Mouse (Mus musculus) heart, embryonic 14.5 days (tissue): ENCODE measurements around the gene Ugt1a10. TPM values are rescaled to one million over a fixed set of nuclear protein-coding genes. Genes with fewer than 3 reads are reported as not detected.
"Not testable (repeated sequence)": the region's sequence is repeated elsewhere in the genome, so short reads cannot be mapped to it uniquely, and the experiment has no call there.

ENCODE experiments used
- ATAC-seq: fragments of 200-750 bp; cut with Nextera tagmentation; 2 replicates; pipeline ENCODE4 v1.8.0; 2017; ENCODE audit warnings: low read depth, moderate TSS enrichment; ENCODE audit not compliant: insufficient number of reproducible peaks, insufficient read depth, low FRiP score
- H3K27ac ChIP-seq, 2 experiments: fragments of 200-500 bp in 1 of 2; fragments of 300-500 bp in 1 of 2; sonication (generic) in 1 of 2; replicated peaks in 1 of 2; 2 replicates each; pipeline ENCODE4 v1.5.1; 2012 to 2014; ENCODE audit warnings: low read depth in 2 of 2, low read length in 2 of 2, control low read depth in 1 of 2, mild to moderate bottlenecking in 1 of 2, mixed read lengths in 1 of 2; ENCODE audit not compliant: control insufficient read depth in 1 of 2, insufficient read depth in 1 of 2
- H3K27me3 ChIP-seq: fragments of 300-500 bp; sonication (generic); 2 replicates; pipeline ENCODE4 v1.6.1; 2014; ENCODE audit warnings: mild to moderate bottlenecking, low read length, control low read depth; ENCODE audit not compliant: control insufficient read depth, insufficient read depth
- H3K36me3 ChIP-seq: fragments of 300-500 bp; sonication (generic); 2 replicates; pipeline ENCODE4 v1.6.1; 2014; ENCODE audit warnings: mild to moderate bottlenecking, control low read depth, low read length, mixed read lengths; ENCODE audit not compliant: control insufficient read depth, insufficient read depth
- H3K4me1 ChIP-seq, 2 experiments: fragments of 200-500 bp in 1 of 2; fragments of 300-500 bp in 1 of 2; sonication (generic) in 1 of 2; 2 replicates each; pipeline ENCODE4 v1.6.1; 2012 to 2014; ENCODE audit warnings: low read length in 2 of 2, control low read depth in 1 of 2, mixed read lengths in 1 of 2; ENCODE audit not compliant: control insufficient read depth in 2 of 2, insufficient read depth in 2 of 2
- H3K4me2 ChIP-seq: fragments of 300-500 bp; sonication (generic); 2 replicates; pipeline ENCODE4 v1.6.1; 2014; ENCODE audit warnings: mild to moderate bottlenecking, low read length
- H3K4me3 ChIP-seq, 2 experiments: fragments of 200-500 bp in 1 of 2; fragments of 300-500 bp in 1 of 2; sonication (generic) in 1 of 2; 2 replicates each; pipeline ENCODE4 v1.5.1; 2012 to 2014; ENCODE audit warnings: low read length in 2 of 2, mild to moderate bottlenecking in 2 of 2, control low read depth in 1 of 2, low read depth in 1 of 2, moderate library complexity in 1 of 2; ENCODE audit not compliant: control insufficient read depth in 1 of 2, insufficient read depth in 1 of 2
- H3K9ac ChIP-seq: fragments of 300-500 bp; sonication (generic); 2 replicates; pipeline ENCODE4 v1.6.1; 2014; ENCODE audit warnings: mild to moderate bottlenecking, low read length
- H3K9me3 ChIP-seq: fragments of 300-500 bp; sonication (generic); 2 replicates; pipeline ENCODE4 v1.6.1; 2016; ENCODE audit warnings: low read length, control low read depth; ENCODE audit not compliant: control insufficient read depth
- WGBS: fragments of 180-500 bp; shearing (Covaris S2); extraction: QIAGEN DNeasy Blood & Tissue Kit; methylation state at CpG from one replicate; pipeline ENCODE4 v1.1.7; 2014; 5-methylcytosine and 5-hydroxymethylcytosine counted together
- polyA plus RNA-seq: library from polyadenylated mRNA; unstranded; fragments of >200 nt; fragmentation: Nextera tagmentation; extraction: Ambion mirVana; gene quantifications from 2 replicates; pipeline ENCODE4 v1.2.1, GENCODE M21; 2014

Gene Ugt1a10
- polyA plus RNA-seq, 1 experiment from 2014 or later: not detected

GRCm38 (mm10) chr1:88014671-88015070, 40.5 kb upstream of the Ugt1a10 start:
- WGBS: 96% methylated on average over 4 of the region's 4 CpGs
- Histone ChIP-seq H3K4me2 (no peak overlapping the region), H3K9me3 (peaks cover 8% of the 10 kb centered on the region), H3K27me3 (no peaks in the 10 kb centered on the region), H3K27ac (no peak overlapping the region), H3K4me3 (no peak overlapping the region), H3K4me1 (no peaks in the 10 kb centered on the region), H3K9ac (no peak overlapping the region), H3K36me3 (no peaks in the 10 kb centered on the region)
- no peak for ATAC-seq

- Histone ChIP-seq H3K4me3 (no peak overlapping the region), H3K9ac (no peak overlapping the region), H3K4me2 (no peak overlapping the region), H3K27me3 (no peaks in the 10 kb centered on the region), H3K27ac (no peak overlapping the region), H3K9me3 (peaks cover 8% of the 10 kb centered on the region), H3K4me1 (no peaks in the 10 kb centered on the region), H3K36me3 (no peaks in the 10 kb centered on the region)
- no peak for ATAC-seq
- WGBS: 89% methylated on average over 6 of the region's 6 CpGs
Measured at GRCm38 (mm10) chr1:88015371-88015770, 39.8 kb upstream of the Ugt1a10 start.

GRCm38 (mm10) chr1:88025244-88025643, 29.9 kb upstream of the Ugt1a10 start:
- not testable (repeated sequence) for H3K4me2 ChIP-seq, H3K4me3 ChIP-seq, H3K27ac ChIP-seq, H3K9ac ChIP-seq, H3K9me3 ChIP-seq, H3K36me3 ChIP-seq, ATAC-seq, H3K4me1 ChIP-seq, H3K27me3 ChIP-seq
- 72% methylated on average over 3 of the region's 3 CpGs for WGBS

GRCm38 (mm10) chr1:88043044-88043443, 12.1 kb upstream of the Ugt1a10 start:
- not testable (repeated sequence) for H3K9ac ChIP-seq, H3K4me2 ChIP-seq, H3K27ac ChIP-seq, H3K27me3 ChIP-seq, H3K36me3 ChIP-seq, H3K9me3 ChIP-seq, H3K4me1 ChIP-seq, H3K4me3 ChIP-seq, ATAC-seq
- WGBS: 69% methylated on average over 1 of the region's 2 CpGs

GRCm38 (mm10) chr1:88044832-88045437, 10.3 kb upstream of the Ugt1a10 start:
- H3K9ac ChIP-seq, H3K4me1 ChIP-seq, H3K36me3 ChIP-seq, H3K27ac ChIP-seq, H3K27me3 ChIP-seq, H3K9me3 ChIP-seq, ATAC-seq, H3K4me2 ChIP-seq, H3K4me3 ChIP-seq: not testable (repeated sequence)
- 65% methylated on average over 3 of the region's 5 CpGs for WGBS

- ATAC-seq, H3K9ac ChIP-seq, H3K4me2 ChIP-seq, H3K9me3 ChIP-seq, H3K27me3 ChIP-seq, H3K4me3 ChIP-seq, H3K4me1 ChIP-seq, H3K36me3 ChIP-seq, H3K27ac ChIP-seq: not testable (repeated sequence)
- 78% methylated on average over 2 of the region's 2 CpGs for WGBS
Measured at GRCm38 (mm10) chr1:88047408-88047807, 7.8 kb upstream of the Ugt1a10 start.

GRCm38 (mm10) chr1:88066472-88067102, 11.4 kb downstream of the Ugt1a10 start:
- 43% methylated on average over 1 of the region's 2 CpGs for WGBS
- not testable (repeated sequence) for H3K9ac ChIP-seq, H3K4me2 ChIP-seq, H3K27me3 ChIP-seq, H3K27ac ChIP-seq, H3K4me3 ChIP-seq, ATAC-seq, H3K36me3 ChIP-seq, H3K9me3 ChIP-seq, H3K4me1 ChIP-seq

GRCm38 (mm10) chr1:88070495-88070894, 15.3 kb downstream of the Ugt1a10 start, which contains the start of gene Ugt1a9:
Gene Ugt1a9, plus strand, starts transcription at chr1:88070800.
- H3K4me3 ChIP-seq: no peak within 1 kb of the TSS
- H3K4me2 ChIP-seq: no peak within 1 kb of the TSS
- WGBS: 74% methylated on average over 2 of the region's 2 CpGs
- H3K36me3 ChIP-seq: no peaks in the 10 kb centered on the region
- no peaks in the 10 kb centered on the region for H3K27me3 ChIP-seq
- H3K9me3 ChIP-seq: no peaks in the 10 kb centered on the region
- no peak within 1 kb of the TSS for H3K9ac ChIP-seq
- no peak for ATAC-seq
- no peaks in the 10 kb centered on the region for H3K4me1 ChIP-seq
- no peak within 1 kb of the TSS for H3K27ac ChIP-seq
